Mouse (Mus musculus) T-helper 2 cell (primary cell): ENCODE data around the gene Fbxl22.

ENCODE experiments used
- in situ Hi-C: fragments of 300-600 bp; cut with MboI, MseI; formaldehyde crosslinking; loops from one replicate; pipeline ENCODE4 v1.15.1; 2025; ENCODE audit warnings: high pct_unique_total_duplicates

The Fbxl22 gene

DNA sequence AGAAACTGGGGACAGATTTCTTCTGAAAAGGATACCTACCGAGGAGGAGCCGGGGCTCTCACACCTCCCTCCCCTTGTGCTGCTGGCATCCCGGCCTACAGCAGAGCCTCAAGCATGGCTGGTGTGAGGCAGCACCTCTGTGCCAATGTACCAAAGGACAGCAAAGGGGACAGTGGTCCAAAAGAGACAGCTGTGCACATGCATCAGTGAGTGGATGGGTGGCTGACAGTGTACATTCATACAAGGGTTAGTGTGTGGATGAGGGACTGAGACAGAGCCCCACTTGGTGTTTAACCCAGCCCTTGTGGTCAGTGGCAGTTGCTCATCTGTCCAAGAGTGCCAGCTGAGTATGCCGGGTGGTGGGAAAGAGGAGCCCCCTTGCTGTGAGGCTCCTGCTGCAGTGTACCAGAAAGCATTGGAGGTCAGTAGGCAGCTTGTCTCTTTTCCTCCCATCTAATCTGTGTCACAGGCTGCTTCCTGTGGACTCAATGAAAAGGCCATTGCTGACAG lies 5.4 kb downstream of the Fbxl22 start:
- in situ Hi-C loops = no loop called here

DNA sequence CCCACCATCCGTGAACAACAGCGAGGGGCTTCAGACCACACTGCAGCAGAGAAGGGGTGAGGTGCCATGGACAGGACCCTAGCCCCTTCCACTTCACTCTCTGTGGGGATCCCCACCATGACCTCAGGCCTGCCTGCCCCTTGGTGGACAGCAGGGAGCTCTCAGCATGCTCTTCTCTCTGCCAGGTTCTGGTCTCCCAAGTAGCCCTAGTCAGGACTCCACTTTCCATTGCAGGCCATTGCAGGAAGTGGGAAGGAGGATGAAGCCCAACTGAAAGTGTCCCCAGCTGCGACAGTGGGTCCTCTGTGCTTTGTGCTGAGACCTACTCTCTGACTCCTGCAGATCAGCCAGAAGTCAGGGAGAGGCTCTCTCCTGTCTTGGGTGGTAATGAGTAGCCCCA lies 6.7 kb downstream of the Fbxl22 start:
- in situ Hi-C loops = no loop called here

DNA sequence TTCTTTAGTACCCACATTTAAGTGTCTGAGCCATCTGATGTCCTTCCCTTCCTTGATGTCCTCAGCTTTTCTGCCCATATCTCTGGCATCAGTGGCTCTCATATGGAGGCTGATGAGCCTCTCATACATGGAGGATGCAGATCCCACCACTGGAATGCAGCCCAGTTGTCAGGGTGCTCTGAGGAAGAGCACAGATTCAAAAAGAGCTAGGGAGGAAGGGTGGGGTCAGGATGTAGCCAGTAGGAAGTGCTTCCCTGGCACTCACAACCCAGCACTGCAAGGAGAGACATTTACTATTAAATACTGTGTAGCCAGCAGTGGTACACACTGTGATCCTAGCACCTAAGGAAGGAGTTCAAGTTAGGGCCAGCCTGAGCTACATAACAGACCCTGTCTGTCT lies 8.0 kb downstream of the Fbxl22 start:
- in situ Hi-C loops = no loop called here

DNA sequence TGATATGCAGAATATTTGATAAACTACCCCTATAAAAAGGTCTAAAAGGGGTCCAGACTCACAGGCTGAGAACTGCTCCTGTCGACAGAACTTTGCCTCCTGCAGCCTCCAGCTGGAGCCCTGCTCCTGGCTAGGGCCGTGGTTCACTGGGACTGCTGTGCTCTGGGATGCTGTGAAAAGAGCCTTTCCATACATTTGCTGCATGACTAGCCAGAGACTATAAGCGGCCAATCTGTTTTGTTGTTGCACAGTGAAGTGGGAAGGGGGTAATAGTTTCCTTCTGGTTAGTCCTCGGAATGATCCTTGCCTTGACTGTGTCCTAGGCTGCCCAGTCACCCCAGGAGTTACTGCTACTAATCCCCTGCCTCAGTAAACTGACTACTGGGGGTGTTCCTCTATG lies 8.4 kb downstream of the Fbxl22 start:
- in situ Hi-C loops = no loop called here

DNA sequence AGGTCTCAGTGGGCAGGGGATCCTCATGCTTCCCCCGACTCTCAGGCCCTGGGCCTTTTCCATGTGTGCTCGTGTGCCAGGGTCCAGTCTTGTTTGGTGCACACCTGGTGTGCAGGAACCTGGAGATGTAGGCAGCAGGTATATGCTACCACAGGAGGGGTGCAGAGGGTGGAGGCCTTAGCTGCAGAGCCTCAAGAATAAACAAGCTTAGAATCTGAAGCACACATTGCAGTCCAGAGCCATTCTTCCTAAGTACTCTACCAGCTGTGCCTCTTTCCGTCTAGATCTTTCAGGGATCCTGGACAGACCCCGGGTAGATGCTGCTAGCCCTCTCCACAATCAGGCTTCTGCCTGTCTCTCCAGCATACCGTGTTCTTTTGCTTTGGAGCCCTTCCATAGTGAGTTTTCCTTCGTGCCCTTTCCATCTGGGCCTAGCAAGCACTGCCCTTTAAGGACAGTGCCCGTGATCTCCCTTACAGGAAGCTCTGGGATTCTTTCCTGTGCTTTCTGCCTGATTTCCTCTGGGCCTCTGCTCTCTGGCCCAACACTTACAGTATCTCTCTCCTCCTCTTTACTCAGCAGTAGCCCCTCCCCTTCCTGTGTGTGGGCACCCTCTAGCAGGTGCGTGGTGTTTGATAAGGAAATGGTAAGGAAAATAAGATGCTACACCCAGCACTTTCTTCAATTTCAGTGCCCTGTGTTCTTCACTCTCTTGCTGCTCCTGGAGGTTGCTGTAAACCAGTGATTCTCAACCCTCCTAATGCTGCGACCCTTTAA lies 9.1 kb downstream of the Fbxl22 start:
- in situ Hi-C loops = no loop called here

DNA sequence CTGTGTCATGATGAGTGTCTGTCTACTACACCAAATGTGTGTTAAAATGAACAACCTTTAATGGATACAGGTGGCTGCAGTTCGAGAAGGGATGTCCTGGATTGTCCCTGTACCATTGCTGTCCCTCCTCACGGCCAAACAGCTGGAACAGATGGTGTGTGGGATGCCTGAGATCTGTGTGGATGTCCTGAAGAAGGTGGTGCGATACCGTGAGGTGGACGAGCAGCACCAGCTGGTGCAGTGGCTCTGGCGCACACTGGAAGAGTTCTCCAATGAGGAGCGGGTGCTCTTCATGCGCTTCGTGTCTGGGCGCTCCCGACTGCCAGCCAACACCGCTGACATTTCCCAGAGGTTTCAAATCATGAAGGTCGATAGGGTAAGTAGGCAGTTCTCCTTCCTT lies 9.9 kb downstream of the Fbxl22 start:
- in situ Hi-C loops = no loop called here

DNA sequence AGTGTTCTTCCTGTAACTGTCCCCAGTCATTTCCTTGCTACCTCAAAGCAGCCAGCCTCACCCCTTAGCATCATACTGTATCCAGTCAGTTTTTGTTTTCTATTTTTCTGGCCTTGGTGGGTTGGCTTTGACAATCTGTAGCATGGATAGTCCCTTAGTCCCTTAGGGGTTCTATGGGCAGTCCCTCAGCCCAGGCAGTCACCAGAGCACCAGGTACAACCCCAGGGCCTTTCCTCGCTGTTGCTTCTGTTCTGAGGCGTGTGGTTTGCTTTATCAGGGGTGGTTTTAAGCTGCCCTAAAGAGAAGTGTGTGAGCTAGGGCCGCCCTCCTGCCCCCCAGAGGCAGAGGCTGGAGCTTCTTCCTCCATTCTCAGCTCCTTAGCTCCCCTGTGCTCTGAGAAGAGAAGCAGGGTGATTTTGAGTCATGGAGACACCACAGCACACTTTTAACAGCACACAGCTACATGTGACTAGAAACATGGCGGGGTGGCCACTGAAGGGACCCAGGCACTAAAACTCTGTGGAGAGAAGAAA lies 10.4 kb downstream of the Fbxl22 start:
- in situ Hi-C loops = no loop called here

DNA sequence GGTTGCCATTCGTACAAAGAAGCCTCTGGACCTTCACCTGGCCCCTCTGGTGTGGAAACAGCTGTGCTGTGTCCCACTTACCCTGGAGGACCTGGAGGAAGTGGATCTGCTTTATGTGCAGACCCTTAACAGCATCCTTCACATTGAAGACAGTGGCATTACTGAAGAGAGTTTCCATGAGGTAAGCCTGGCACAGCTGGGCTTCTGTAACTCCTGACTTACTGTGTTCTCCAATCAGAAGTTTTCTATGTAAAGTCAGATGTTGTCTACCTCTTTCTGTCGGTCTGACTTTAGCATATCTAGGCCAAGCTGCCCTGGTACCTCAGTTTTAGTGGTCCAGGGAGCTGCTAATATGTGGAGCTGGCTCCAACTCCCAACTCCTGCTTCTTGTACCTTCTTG lies 13.1 kb downstream of the Fbxl22 start:
- in situ Hi-C loops = no loop called here

DNA sequence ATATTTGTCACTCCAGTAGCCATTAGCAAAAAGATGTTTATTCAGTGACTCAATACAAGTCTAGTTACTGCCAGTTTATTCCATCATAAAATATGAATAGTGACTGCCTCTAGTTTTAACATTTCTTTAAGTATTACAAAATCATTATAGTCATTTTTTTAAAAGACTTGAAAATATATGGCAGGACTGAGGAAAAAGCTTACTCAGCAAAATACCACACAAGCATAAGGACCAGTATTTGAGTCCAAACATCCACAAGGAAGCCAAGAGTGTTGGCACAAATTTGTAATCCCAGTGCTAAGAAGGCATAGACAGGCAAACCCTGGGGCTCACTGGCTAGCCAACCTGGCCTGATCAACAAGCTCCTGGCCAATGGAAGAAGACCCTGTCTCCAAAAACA lies 20.4 kb downstream of the Fbxl22 start:
- in situ Hi-C loops = no loop called here

DNA sequence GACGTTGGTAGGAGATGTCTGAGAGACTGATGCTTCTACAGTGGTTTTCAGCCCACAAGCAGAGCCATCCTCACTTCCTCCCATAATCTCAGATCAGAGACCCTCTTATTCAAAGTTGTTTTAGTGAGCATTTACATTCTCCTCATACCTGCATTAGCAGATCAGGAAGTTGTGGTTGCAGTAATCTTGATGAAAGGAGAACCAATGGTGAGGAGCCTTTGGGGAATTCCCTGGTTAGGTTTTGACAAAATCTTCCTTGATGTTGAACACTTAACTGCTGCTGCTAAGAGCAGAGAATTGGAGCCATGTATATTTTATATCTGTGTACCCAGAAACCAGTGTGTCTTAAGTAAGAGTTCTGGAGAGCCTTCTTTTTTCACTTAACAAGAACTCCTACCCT lies 22.0 kb downstream of the Fbxl22 start:
- in situ Hi-C loops = no loop called here

DNA sequence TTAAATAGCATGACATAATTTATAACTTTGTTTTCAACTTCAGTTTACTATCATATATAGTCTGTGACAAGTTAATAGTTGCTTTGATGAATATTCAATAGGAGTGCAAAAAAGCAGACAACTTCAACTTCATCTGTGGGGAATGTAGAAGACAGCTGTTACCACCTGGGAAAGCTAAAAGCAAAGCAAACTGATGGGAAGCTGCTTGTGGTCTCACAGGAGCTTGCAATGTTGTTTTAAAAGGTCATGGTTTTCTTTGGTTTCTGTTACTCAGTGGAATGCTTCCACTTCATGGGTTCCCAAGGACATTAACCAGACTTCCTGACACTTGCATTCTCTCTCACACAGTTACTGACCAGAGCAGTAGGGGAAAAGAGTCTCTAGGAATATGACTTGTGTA lies 25.6 kb downstream of the Fbxl22 start:
- in situ Hi-C loops = no loop called here

DNA sequence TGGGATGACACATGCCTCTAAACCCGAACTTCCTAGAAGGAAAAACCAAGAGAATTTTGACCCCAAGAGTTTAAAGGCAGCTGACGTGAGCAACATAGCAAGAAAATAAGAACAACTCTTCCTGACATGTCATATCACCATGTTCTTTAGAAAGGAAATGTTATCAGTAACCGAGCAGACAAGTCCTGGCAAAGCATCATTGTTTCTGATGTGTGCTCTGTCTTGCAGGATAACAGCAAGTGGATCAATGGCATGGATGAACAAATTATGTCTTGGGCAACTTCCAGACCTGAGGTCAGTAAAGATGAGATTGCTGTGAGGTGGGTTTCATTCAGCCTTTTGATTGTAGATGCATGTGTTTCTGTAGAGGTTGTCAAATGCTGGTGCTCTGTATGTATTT lies 31.0 kb downstream of the Fbxl22 start:
- in situ Hi-C loops = no loop called here

DNA sequence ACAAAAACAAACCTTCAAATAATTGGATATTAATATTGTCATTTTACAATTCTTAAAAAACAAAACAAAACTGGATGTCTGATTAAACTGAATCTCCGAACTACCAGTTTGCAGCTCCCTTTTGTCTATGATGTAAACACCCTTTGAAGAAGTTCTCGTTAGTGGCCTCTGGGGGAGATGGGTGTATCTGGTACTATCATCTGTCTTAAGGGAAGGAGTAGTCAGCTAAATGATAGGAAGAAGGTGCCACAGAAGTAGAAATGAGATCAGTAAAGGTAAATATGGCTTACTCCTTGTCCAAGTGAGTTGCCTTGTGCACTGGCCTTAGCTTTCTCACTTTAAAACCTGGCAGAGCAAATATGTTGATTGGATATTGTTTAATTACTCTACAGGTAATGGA lies 36.6 kb downstream of the Fbxl22 start:
- in situ Hi-C loops = no loop called here

DNA sequence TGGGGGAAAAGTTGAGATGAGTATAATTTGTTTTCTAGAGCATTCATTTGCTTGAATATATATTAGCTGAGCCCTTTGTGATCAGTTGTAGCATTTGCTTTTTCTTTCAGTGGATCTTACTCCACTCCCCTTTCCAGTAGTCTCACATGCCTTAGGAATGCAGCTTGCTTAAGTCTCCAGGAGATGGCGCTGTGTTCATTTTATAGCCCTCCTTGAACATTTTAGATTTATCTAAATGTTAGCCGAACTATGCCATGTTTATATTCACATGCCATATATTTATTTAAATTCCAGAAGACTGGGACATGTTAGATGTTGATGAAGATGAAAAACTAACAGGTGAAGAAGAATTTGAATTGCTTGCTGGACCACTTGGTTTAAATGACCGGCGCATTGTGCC lies 49.3 kb downstream of the Fbxl22 start:
- in situ Hi-C loops = no loop called here
